Mouse (Mus musculus) limb, embryonic 15.5 days (tissue): ENCODE data around the gene Enpp1. TPM values are rescaled to one million over a fixed set of nuclear protein-coding genes. Genes with fewer than 3 reads are reported as not detected.

Experiments
- ATAC-seq: fragments of 200-750 bp; cut with Nextera tagmentation; 2 replicates; pipeline ENCODE4 v1.8.0; 2017; ENCODE audit warnings: low read depth, moderate TSS enrichment; ENCODE audit not compliant: insufficient number of reproducible peaks, low FRiP score, low TSS enrichment
- H3K27ac ChIP-seq: fragments of 300-500 bp; sonication (generic); 2 replicates; pipeline ENCODE4 v1.5.1; 2015; ENCODE audit warnings: moderate library complexity, mild to moderate bottlenecking, inconsistent platforms
- H3K27me3 ChIP-seq: fragments of 300-500 bp; sonication (generic); 2 replicates; pipeline ENCODE4 v1.6.1; 2015; ENCODE audit warnings: inconsistent platforms
- H3K36me3 ChIP-seq: fragments of 300-500 bp; sonication (generic); 2 replicates; pipeline ENCODE4 v1.6.1; 2015; ENCODE audit warnings: inconsistent platforms
- H3K4me1 ChIP-seq: fragments of 300-500 bp; sonication (generic); 2 replicates; pipeline ENCODE4 v1.6.1; 2015; ENCODE audit warnings: inconsistent platforms
- H3K4me2 ChIP-seq: fragments of 300-500 bp; sonication (generic); 2 replicates; pipeline ENCODE4 v1.6.1; 2015; ENCODE audit warnings: mild to moderate bottlenecking, inconsistent platforms
- H3K4me3 ChIP-seq: fragments of 300-500 bp; sonication (generic); 2 replicates; pipeline ENCODE4 v1.5.1; 2015; ENCODE audit warnings: mild to moderate bottlenecking, inconsistent platforms
- H3K9ac ChIP-seq: fragments of 300-500 bp; sonication (generic); 2 replicates; pipeline ENCODE4 v1.6.1; 2015; ENCODE audit warnings: inconsistent platforms
- H3K9me3 ChIP-seq: fragments of 300-500 bp; sonication (generic); 2 replicates; pipeline ENCODE4 v1.6.1; 2016; ENCODE audit warnings: inconsistent platforms
- WGBS: fragments of 180-500 bp; shearing (Covaris S2); methylation state at CpG from one replicate; pipeline ENCODE4 v1.1.7; 2015; 5-methylcytosine and 5-hydroxymethylcytosine counted together
- polyA plus RNA-seq: library from polyadenylated mRNA; unstranded; fragments of >200 nt; fragmentation: Nextera tagmentation; extraction: Ambion mirVana; gene quantifications from 2 replicates; pipeline ENCODE4 v1.2.1, GENCODE M21; 2015

Enpp1 gene
- polyA plus RNA-seq, 1 experiment from 2014 or later: 9.4 TPM

DNA sequence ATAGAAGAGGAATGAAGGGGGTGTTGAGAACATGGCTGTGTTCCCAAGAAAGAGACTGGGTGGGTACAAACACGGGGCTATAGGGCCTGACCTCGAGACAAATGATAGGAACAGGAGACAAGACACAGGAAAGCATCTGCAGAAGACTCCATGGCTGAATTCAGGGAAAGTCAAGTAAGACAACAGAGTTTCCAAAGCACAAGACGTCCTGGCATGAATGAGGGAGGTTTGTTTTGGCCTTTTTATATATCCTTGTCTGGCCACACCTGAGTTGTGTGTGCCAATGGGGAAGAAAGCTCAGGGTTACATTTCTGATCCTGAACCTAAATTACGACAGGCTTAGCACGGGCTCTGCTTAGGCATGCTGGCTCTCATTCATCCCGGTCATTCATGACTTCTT is 4.2 kb downstream of the Enpp1 start:
- H3K27me3 ChIP-seq: no peaks in the 10 kb centered on the region
- no peaks in the 10 kb centered on the region for H3K36me3 ChIP-seq
- H3K27ac ChIP-seq: no peak overlapping the region
- H3K9ac ChIP-seq: no peak overlapping the region
- WGBS: 72% methylated on average over 6 of the region's 6 CpGs
- ATAC-seq: no peak
- no peak overlapping the region for H3K4me3 ChIP-seq
- H3K4me2 ChIP-seq: no peak overlapping the region
- H3K4me1 ChIP-seq: peaks cover 10% of the 10 kb centered on the region; the same call in 1 of the 2 replicates
- H3K9me3 ChIP-seq: no peaks in the 10 kb centered on the region

GRCm38 (mm10) chr10:24706431-24707140 is 5.4 kb downstream of the Enpp1 start:
- Histone ChIP-seq H3K9ac (no peak overlapping the region), H3K4me3 (no peak overlapping the region), H3K36me3 (no peaks in the 10 kb centered on the region), H3K9me3 (no peaks in the 10 kb centered on the region), H3K4me1 (peaks cover 7% of the 10 kb centered on the region; the same call in 1 of the 2 replicates), H3K4me2 (no peak overlapping the region), H3K27me3 (no peaks in the 10 kb centered on the region), H3K27ac (no peak overlapping the region)
- no peak for ATAC-seq
- 80% methylated on average over 2 of the region's 2 CpGs for WGBS

GRCm38 (mm10) chr10:24702698-24703097 is 9.3 kb downstream of the Enpp1 start:
- Histone ChIP-seq H3K27ac (no peak overlapping the region), H3K4me1 (peaks cover 3% of the 10 kb centered on the region), H3K4me2 (no peak overlapping the region), H3K9me3 (no peaks in the 10 kb centered on the region), H3K36me3 (no peaks in the 10 kb centered on the region), H3K4me3 (no peak overlapping the region), H3K9ac (no peak overlapping the region), H3K27me3 (no peaks in the 10 kb centered on the region)
- no peak for ATAC-seq
- WGBS: 50% methylated on average over 2 of the region's 2 CpGs

DNA sequence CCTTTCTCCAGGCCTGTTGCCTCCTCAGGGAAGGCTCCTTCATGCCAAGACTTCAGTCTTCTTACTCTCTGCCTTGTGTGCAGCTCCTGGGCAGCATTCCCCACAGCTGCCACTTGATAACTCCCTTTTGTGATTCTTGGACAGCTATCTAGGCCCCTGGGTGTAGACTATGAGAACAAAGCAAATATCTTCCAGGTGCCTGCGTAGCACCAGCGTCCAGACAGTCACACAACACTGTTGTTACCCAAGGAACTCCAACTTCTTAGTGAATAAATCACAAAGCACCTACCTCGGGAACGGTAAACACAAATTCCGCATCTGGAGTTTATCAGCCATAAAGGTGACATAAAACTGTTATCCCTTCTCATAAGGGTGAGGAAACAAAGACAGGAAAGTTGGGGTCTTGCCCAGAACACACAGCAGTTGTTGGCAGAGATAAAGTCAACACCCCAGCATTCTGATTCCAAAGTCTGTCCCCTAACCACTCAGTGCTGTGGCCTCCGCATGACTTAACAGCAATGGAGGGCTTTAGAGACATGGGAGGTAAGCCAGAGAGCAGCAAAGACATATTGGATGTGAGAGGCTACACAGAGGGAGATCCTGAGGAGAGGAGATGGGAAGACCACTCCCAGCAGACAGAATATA is 13.7 kb downstream of the Enpp1 start:
- no peaks in the 10 kb centered on the region for H3K36me3 ChIP-seq
- no peaks in the 10 kb centered on the region for H3K9me3 ChIP-seq
- ATAC-seq: peak; percentile 67
- no peaks in the 10 kb centered on the region for H3K27me3 ChIP-seq
- WGBS: 42% methylated on average over 6 of the region's 6 CpGs
- no peak overlapping the region for H3K4me2 ChIP-seq
- peaks cover 3% of the 10 kb centered on the region for H3K4me1 ChIP-seq
- H3K27ac ChIP-seq: 0 out of 2 replicates have a peak overlapping the region, but pooled peaks have one; percentile 17
- H3K9ac ChIP-seq: no peak overlapping the region
- no peak overlapping the region for H3K4me3 ChIP-seq

GRCm38 (mm10) chr10:24696761-24697160 is 15.2 kb downstream of the Enpp1 start:
- 84% methylated on average over 3 of the region's 3 CpGs for WGBS
- no peak overlapping the region for H3K27ac ChIP-seq
- no peak overlapping the region for H3K4me2 ChIP-seq
- no peak for ATAC-seq
- 0 out of 2 replicates have a peak, but pooled peaks cover 2% of the 10 kb centered on the region for H3K36me3 ChIP-seq
- H3K27me3 ChIP-seq: no peaks in the 10 kb centered on the region
- peaks cover 3% of the 10 kb centered on the region; the same call in 1 of the 2 replicates for H3K4me1 ChIP-seq
- H3K9ac ChIP-seq: no peak overlapping the region
- H3K9me3 ChIP-seq: no peaks in the 10 kb centered on the region
- no peak overlapping the region for H3K4me3 ChIP-seq

DNA sequence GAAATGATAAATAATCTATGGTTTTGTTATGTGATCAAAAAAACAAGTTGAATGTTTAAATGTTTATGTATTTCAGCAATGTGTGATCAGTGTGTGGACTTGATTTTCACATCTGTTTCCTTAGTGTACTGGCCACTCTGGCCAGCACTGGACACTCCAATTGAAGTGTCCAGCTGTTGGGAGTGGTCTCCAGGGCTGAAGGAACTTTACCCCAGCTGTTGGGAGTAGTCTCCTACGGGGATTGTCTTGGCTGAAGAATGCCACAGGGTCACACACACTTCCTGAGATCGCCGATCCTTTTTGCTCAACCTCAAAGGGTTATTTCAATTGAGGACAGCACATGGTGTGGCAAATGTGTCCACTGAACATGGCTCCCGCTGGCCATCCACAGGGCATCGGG is 16.2 kb downstream of the Enpp1 start:
- 79% methylated on average over 5 of the region's 5 CpGs for WGBS
- 0 out of 2 replicates have a peak, but pooled peaks have one; percentile 12 for ATAC-seq
- no peak overlapping the region for H3K4me3 ChIP-seq
- no peak overlapping the region for H3K27ac ChIP-seq
- H3K9me3 ChIP-seq: no peaks in the 10 kb centered on the region
- H3K4me1 ChIP-seq: peaks cover 3% of the 10 kb centered on the region; the same call in 1 of the 2 replicates
- H3K36me3 ChIP-seq: 0 out of 2 replicates have a peak, but pooled peaks cover 2% of the 10 kb centered on the region
- H3K9ac ChIP-seq: no peak overlapping the region
- no peaks in the 10 kb centered on the region for H3K27me3 ChIP-seq
- H3K4me2 ChIP-seq: no peak overlapping the region

GRCm38 (mm10) chr10:24682518-24683104 is 29.3 kb downstream of the Enpp1 start:
- H3K4me2 ChIP-seq: no peak overlapping the region
- H3K36me3 ChIP-seq: no peaks in the 10 kb centered on the region
- H3K4me1 ChIP-seq: no peaks in the 10 kb centered on the region
- H3K9me3 ChIP-seq: no peaks in the 10 kb centered on the region
- no peak overlapping the region for H3K9ac ChIP-seq
- 81% methylated on average over 7 of the region's 7 CpGs for WGBS
- no peak overlapping the region for H3K4me3 ChIP-seq
- ATAC-seq: no peak
- H3K27ac ChIP-seq: no peak overlapping the region
- H3K27me3 ChIP-seq: no peaks in the 10 kb centered on the region

DNA sequence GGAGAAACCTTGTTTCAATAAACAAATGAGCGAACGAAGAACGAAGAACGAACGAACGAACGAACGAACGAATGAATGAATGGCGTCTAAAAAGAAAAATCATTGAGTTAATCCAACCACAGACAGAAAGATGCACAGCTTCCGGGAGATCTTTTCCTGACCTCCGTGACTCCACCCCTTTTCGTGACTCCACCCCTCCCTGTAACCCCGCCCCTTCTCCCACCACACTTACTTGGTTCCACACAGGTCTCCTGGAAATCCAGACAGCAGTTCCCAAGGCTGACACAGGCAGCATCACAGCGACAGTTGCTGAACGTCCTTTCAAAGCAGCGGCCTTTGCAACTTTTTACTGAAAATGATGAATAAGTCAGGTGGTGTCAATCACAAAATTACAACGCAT is 34.3 kb downstream of the Enpp1 start:
- ATAC-seq: no peak
- Histone ChIP-seq H3K9me3 (no peaks in the 10 kb centered on the region), H3K9ac (no peak overlapping the region), H3K27ac (no peak overlapping the region), H3K4me3 (no peak overlapping the region), H3K4me2 (no peak overlapping the region), H3K4me1 (no peaks in the 10 kb centered on the region), H3K36me3 (no peaks in the 10 kb centered on the region), H3K27me3 (no peaks in the 10 kb centered on the region)
- WGBS: 94% methylated on average over 18 of the region's 18 CpGs

DNA sequence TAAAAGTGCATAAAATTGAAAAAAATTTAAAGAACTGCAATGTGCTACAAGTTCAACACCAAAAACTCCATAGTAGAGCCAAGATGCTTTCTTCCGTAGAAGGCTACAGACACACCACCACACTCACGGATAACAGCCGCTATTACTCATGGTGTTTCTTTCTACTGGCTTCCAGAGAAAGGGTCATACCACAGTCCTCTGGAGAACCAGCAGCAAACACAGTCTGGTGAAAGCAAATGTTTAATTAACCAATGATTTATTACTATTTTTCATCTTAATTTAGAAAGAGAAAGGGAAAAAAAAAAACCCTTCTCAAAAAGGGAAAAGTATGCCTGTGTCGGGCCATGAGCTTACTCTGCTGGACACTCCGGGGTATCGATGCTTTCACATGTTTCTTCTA is 37.7 kb downstream of the Enpp1 start:
- no peaks in the 10 kb centered on the region for H3K36me3 ChIP-seq
- WGBS: 89% methylated on average over 6 of the region's 6 CpGs
- H3K9ac ChIP-seq: no peak overlapping the region
- no peak for ATAC-seq
- no peaks in the 10 kb centered on the region for H3K4me1 ChIP-seq
- no peak overlapping the region for H3K4me3 ChIP-seq
- H3K27ac ChIP-seq: no peak overlapping the region
- H3K9me3 ChIP-seq: no peaks in the 10 kb centered on the region
- H3K27me3 ChIP-seq: no peaks in the 10 kb centered on the region
- H3K4me2 ChIP-seq: no peak overlapping the region

DNA sequence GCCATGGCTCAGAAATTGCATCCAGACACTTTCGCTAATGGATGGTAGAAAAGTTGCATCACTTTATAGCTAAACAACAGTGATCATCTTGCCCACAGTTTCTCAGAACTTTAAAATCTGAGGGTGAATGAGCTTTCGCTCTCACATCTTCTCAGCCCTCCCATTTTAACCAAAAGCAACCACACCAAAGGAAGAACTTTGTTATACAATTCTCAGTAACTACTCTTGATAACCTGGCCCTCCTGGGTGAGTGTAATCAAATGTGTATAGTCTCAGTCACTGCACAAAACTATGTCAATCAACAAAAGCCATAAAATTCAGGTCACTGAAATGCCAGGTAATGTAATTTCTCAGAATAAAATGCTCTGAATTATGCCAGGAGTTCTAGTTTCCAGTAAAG is 39.0 kb downstream of the Enpp1 start:
- Histone ChIP-seq H3K4me1 (no peaks in the 10 kb centered on the region), H3K9me3 (no peaks in the 10 kb centered on the region), H3K9ac (no peak overlapping the region), H3K27ac (no peak overlapping the region), H3K36me3 (no peaks in the 10 kb centered on the region), H3K4me2 (no peak overlapping the region), H3K4me3 (no peak overlapping the region), H3K27me3 (no peaks in the 10 kb centered on the region)
- WGBS: 94% methylated on average over 2 of the region's 2 CpGs
- no peak for ATAC-seq

GRCm38 (mm10) chr10:24670548-24670947 is 41.4 kb downstream of the Enpp1 start:
- WGBS: 91% methylated on average over 6 of the region's 6 CpGs
- no peaks in the 10 kb centered on the region for H3K36me3 ChIP-seq
- H3K4me1 ChIP-seq: no peaks in the 10 kb centered on the region
- no peaks in the 10 kb centered on the region for H3K9me3 ChIP-seq
- no peak for ATAC-seq
- H3K4me3 ChIP-seq: no peak overlapping the region
- H3K27me3 ChIP-seq: no peaks in the 10 kb centered on the region
- no peak overlapping the region for H3K4me2 ChIP-seq
- no peak overlapping the region for H3K9ac ChIP-seq
- H3K27ac ChIP-seq: no peak overlapping the region

GRCm38 (mm10) chr10:24650990-24651569 is 60.9 kb downstream of the Enpp1 start:
- Histone ChIP-seq H3K4me1 (no peaks in the 10 kb centered on the region), H3K9me3 (no peaks in the 10 kb centered on the region), H3K4me3 (no peak overlapping the region), H3K4me2 (no peak overlapping the region), H3K27me3 (no peaks in the 10 kb centered on the region), H3K36me3 (0 out of 2 replicates have a peak, but pooled peaks cover 3% of the 10 kb centered on the region), H3K9ac (no peak overlapping the region), H3K27ac (no peak overlapping the region)
- no peak for ATAC-seq
- WGBS: 87% methylated on average over 11 of the region's 11 CpGs
